Mouse (Mus musculus): ENCODE measurements around the gene Tollip.

DNA sequence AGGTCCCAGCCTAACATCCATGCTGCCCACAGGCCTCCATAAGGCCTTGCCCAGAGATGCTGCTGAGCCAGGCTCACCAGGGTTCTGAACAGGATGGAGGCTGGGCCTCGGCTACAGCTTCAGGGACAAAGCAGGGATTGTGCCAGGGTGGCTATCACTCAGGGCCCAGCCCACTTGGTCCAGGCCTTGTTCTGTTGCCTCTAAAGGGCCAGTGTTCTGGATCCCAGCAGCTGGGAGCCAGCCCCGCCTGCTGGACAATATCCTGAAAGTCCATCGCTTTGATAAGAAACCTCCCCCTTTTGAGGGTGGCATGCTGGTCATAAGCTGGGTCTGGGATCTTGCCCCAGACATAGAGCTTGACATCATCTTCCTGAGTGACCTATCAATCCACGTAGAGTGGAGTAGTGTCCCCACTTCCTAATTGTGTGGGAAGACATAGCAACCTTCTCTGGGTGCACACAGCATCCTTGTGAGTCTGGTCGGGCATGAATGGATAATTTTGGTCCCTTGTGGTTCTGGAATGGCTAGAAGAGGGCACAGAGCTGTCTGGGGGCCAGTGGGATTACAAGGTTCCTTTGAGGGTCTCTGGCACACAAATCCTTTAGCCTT, 37.4 kb upstream of the Tollip start:
- TF ChIP-seq CTCF (IDR thresholded peaks at IDR 0.05; ENCODE audit: borderline replicate concordance, insufficient read depth, low read length), result no peak
- no peak for TF ChIP-seq POLR2A (IDR thresholded peaks at IDR 0.05; ENCODE audit: low read depth, low read length)

All from embryonic fibroblast, embryonic 13.5 days (primary cell).